Mouse (Mus musculus) forebrain, embryonic 14.5 days (tissue): ENCODE results near the gene Cyp11a1. TPM values are rescaled to one million over a fixed set of nuclear protein-coding genes. Genes with fewer than 3 reads are reported as not detected.

ENCODE experiments used
- ATAC-seq: fragments of 200-750 bp; cut with Nextera tagmentation; 2 replicates; pipeline ENCODE4 v1.8.0; 2017; ENCODE audit warnings: mild to moderate bottlenecking, moderate library complexity
- DNase-seq: peaks from one replicate; pipeline ENCODE4 v3.0.0-alpha.2; 2015; ENCODE audit warnings: low spot score
- H3K27ac ChIP-seq: fragments of 300-500 bp; sonication (generic); 2 replicates; pipeline ENCODE4 v1.5.1; 2014; ENCODE audit warnings: low read depth, mild to moderate bottlenecking, control low read depth, low read length, moderate library complexity
- H3K27me3 ChIP-seq: fragments of 300-500 bp; sonication (generic); replicated peaks from 2 replicates; pipeline ENCODE4 v1.6.1; 2014; ENCODE audit warnings: low read length, control low read depth, mixed read lengths; ENCODE audit not compliant: control insufficient read depth, insufficient read depth
- H3K36me3 ChIP-seq: fragments of 300-500 bp; sonication (generic); 2 replicates; pipeline ENCODE4 v1.6.1; 2014; ENCODE audit warnings: low read length, control low read depth; ENCODE audit not compliant: control insufficient read depth, insufficient read depth
- H3K4me1 ChIP-seq: fragments of 300-500 bp; sonication (generic); 2 replicates; pipeline ENCODE4 v1.6.1; 2014; ENCODE audit warnings: antibody characterized with exemption, low read length, control low read depth; ENCODE audit not compliant: control insufficient read depth, insufficient read depth
- H3K4me2 ChIP-seq: fragments of 300-500 bp; sonication (generic); 2 replicates; pipeline ENCODE4 v1.6.1; 2014; ENCODE audit warnings: mild to moderate bottlenecking, control low read depth, low read length
- H3K4me3 ChIP-seq: fragments of 300-500 bp; sonication (generic); 2 replicates; pipeline ENCODE4 v1.5.1; 2014; ENCODE audit warnings: low read depth, low read length, control low read depth
- H3K9ac ChIP-seq: fragments of 300-500 bp; sonication (generic); 2 replicates; pipeline ENCODE4 v1.6.1; 2014; ENCODE audit warnings: mild to moderate bottlenecking, low read length, control low read depth, moderate library complexity
- H3K9me3 ChIP-seq: fragments of 300-500 bp; sonication (generic); replicated peaks from 2 replicates; pipeline ENCODE4 v1.6.1; 2016; ENCODE audit warnings: low read length, control low read depth, mixed read lengths; ENCODE audit not compliant: control insufficient read depth
- WGBS: fragments of 180-500 bp; shearing (Covaris S2); extraction: QIAGEN DNeasy Blood & Tissue Kit; methylation state at CpG from one replicate; pipeline ENCODE4 v1.1.7; 2014; 5-methylcytosine and 5-hydroxymethylcytosine counted together
- polyA plus RNA-seq: library from polyadenylated mRNA; unstranded; fragments of >200 nt; fragmentation: Nextera tagmentation; extraction: Ambion mirVana; gene quantifications from 2 replicates; pipeline ENCODE4 v1.2.1, GENCODE M21; 2014

The Cyp11a1 gene
- polyA plus RNA-seq, 1 experiment from 2014 or later = 0.15 TPM

DNA sequence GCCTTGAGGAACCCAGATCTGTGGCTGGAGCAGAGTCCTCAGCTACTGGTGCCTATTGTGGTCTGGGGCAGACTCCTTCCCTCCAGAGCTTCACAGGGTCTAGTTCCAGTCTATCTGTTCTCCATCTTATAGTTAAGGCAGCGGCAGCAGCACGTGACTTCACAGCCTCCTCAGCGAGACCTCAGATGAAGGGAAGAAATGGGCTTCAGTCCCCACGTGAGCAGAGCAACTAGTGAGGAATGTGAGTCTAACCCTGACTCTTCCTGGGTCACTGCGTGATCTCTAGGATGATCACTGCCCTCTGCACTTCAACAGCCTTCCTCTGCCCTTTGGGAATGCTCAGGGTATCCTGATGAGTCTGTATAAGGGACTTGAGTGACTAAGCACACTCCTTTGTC is 42.2 kb upstream of the Cyp11a1 start:
- Histone ChIP-seq H3K4me3 (no peak overlapping the region), H3K9ac (no peak overlapping the region), H3K4me2 (no peak overlapping the region), H3K9me3 (no peaks in the 10 kb centered on the region), H3K27me3 (no peaks in the 10 kb centered on the region), H3K36me3 (peaks cover 27% of the 10 kb centered on the region), H3K27ac (no peak overlapping the region), H3K4me1 (no peaks in the 10 kb centered on the region)
- no peak for ATAC-seq
- DNase-seq = no peak
- 78% methylated on average over 5 of the region's 5 CpGs for WGBS

DNA sequence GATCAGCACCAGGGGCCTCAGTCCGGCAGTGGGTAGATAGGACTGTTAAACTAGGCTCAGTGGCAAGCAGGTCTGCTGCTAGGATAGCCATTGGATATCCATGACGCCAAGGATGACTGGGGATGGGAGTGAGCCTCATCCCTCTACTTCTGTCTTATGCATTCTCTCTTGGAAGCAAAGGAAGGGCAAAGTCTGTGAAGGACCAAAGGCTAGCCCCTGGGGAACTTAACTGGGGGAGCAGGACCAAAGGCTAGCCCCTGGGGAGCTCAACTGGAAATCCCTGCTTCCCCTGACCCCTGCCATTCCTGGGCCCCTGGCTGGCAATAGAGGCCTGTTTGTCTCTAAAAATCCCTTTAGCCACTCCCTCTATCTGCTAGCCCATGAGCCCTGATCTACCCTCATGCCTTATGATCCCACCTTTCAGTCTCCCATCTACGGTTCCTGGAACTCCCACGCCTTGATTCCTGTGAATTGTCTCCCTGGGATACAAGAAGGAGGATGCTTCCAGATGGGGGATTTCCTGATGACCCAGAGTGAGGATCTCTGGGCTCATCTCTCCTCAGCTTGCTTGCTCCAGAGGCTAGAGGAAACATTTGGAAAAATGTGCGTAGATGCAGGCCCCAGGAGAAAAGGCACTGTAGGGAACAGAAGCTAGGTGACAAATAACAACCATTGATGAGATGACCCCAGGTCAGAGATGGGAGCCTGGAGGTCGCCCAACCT is 41.5 kb upstream of the Cyp11a1 start:
- DNase-seq = no peak
- H3K36me3 ChIP-seq = peaks cover 24% of the 10 kb centered on the region
- no peaks in the 10 kb centered on the region for H3K9me3 ChIP-seq
- no peak overlapping the region for H3K9ac ChIP-seq
- WGBS = 73% methylated on average over 6 of the region's 6 CpGs
- ATAC-seq = no peak
- no peak overlapping the region for H3K4me3 ChIP-seq
- H3K27ac ChIP-seq = no peak overlapping the region
- H3K27me3 ChIP-seq = no peaks in the 10 kb centered on the region
- no peak overlapping the region for H3K4me2 ChIP-seq
- no peaks in the 10 kb centered on the region for H3K4me1 ChIP-seq

GRCm38 (mm10) chr9:57965281-57966185 is 40.7 kb upstream of the Cyp11a1 start:
- Histone ChIP-seq H3K4me2 (no peak overlapping the region), H3K4me1 (no peaks in the 10 kb centered on the region), H3K36me3 (peaks cover 16% of the 10 kb centered on the region), H3K4me3 (no peak overlapping the region), H3K9ac (no peak overlapping the region), H3K9me3 (no peaks in the 10 kb centered on the region), H3K27ac (no peak overlapping the region), H3K27me3 (no peaks in the 10 kb centered on the region)
- ATAC-seq (no peak), DNase-seq (no peak)
- WGBS = 72% methylated on average over 12 of the region's 12 CpGs

DNA sequence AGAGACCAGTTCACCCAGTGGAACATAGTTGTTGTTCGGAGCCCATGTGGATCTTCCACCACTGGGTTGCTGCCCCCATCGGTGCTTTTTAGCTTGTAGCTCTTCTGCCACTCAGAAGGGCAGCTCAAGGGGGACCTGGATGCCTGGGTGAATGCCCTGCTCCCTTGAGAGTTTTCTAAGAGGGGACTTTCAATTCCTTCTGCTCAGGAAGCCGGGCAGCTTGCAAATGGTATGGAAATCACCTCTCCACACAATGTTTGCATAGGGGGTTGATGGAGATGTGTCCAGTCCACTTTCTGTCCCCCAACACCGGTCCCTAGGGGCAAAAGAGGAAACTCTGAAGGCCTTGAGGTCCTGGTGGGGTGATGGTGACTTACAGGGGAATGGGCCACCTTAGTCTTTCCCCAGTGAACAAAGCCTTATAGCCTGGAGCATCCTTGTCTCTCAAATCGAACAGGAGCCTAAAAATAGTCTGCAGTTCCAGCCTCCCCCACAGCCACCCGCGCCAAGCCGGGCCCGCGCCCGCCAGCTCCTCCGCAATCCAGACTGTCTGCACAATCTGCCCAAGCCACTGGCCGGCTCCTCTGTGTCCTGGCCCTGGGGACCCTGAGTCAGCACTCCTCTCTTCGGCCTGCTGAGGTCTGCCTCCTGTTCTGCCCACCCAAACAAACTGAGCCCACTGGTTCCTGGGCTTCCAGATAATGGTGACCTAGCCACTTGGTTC is 38.8 kb upstream of the Cyp11a1 start:
- Histone ChIP-seq H3K9ac (no peak overlapping the region), H3K4me3 (no peak overlapping the region), H3K27me3 (no peaks in the 10 kb centered on the region), H3K9me3 (no peaks in the 10 kb centered on the region), H3K4me1 (no peaks in the 10 kb centered on the region), H3K27ac (no peak overlapping the region), H3K4me2 (no peak overlapping the region), H3K36me3 (no peaks in the 10 kb centered on the region)
- ATAC-seq = no peak
- 79% methylated on average over 14 of the region's 14 CpGs for WGBS
- DNase-seq = no peak

DNA sequence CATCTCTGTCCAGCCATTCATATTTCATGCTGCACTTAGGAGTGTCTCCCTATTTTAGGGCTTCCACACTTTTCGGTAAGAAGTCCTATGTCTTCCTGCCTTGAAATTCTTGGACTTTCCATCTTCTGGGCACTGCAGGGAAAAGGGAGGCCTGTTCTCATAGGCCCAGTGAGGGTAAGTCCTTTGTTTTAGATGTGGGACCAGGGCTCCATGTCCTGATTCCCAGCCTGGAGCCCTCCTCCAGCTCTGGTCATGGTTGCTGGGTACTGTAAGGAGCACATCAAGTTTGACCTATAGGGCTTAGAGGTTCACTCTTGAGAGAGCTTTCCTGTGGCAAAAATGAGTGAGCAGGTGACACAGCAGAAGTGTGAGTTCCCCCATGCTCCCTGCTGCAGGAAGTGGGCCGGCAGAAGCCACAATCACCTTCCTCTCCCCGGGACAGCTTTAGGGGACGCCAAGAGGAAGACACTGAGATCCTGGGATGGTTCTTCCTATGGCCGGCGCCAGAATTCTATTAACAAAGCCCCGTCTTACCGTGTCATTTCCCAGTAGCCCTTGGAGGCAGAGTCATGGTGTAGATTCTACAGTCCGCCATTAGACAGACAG is 37.9 kb upstream of the Cyp11a1 start:
- Histone ChIP-seq H3K9me3 (no peaks in the 10 kb centered on the region), H3K36me3 (no peaks in the 10 kb centered on the region), H3K27me3 (no peaks in the 10 kb centered on the region), H3K4me1 (no peaks in the 10 kb centered on the region), H3K9ac (no peak overlapping the region), H3K27ac (no peak overlapping the region), H3K4me3 (no peak overlapping the region), H3K4me2 (no peak overlapping the region)
- no peak for DNase-seq
- 85% methylated on average over 9 of the region's 9 CpGs for WGBS
- no peak for ATAC-seq

GRCm38 (mm10) chr9:57968783-57969542 is 37.2 kb upstream of the Cyp11a1 start:
- no peak overlapping the region for H3K4me3 ChIP-seq
- WGBS = 90% methylated on average over 8 of the region's 8 CpGs
- H3K4me1 ChIP-seq = no peaks in the 10 kb centered on the region
- no peak overlapping the region for H3K4me2 ChIP-seq
- no peaks in the 10 kb centered on the region for H3K9me3 ChIP-seq
- no peak overlapping the region for H3K9ac ChIP-seq
- no peaks in the 10 kb centered on the region for H3K27me3 ChIP-seq
- H3K36me3 ChIP-seq = no peaks in the 10 kb centered on the region
- ATAC-seq (no peak), DNase-seq (no peak)
- H3K27ac ChIP-seq = no peak overlapping the region

DNA sequence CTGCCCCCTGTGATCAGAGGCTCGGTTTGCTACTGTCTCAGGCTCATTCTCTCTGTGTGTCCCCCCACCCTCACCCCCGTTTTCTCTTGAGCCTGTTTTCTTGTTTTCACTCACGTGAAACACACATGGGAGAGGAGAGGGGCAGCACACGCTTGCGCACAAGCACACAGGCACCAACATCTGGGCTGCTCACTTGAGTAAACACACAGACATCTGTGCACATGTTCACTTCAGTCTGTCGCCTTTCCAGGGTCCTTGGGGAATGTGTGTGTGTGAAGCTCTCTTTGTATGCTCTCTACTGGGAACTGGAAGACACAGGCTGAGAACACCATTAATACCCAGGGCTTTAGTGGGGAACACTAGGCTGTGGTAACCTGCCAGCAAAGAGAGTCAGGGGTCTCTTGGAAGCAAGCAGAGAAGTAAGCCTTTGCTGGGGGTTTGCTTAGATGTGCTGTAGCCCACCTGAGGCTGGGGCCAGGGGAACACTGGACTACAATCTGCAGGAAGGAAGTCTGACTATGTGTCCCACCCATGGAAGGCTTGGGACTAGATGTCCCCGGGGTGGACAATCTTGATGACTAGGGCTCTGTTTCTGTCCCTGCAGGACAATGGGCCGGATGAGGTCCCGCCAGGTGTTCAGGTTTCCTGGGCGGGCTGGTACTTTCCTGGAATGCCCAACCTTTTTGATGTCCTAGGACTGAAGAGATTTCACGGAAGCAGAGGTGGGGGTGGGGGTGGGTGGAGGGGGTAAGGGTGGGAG is 36.3 kb upstream of the Cyp11a1 start:
- no peak for ATAC-seq
- Histone ChIP-seq H3K9ac (no peak overlapping the region), H3K4me2 (no peak overlapping the region), H3K36me3 (no peaks in the 10 kb centered on the region), H3K9me3 (no peaks in the 10 kb centered on the region), H3K27ac (no peak overlapping the region), H3K4me1 (no peaks in the 10 kb centered on the region), H3K4me3 (no peak overlapping the region), H3K27me3 (no peaks in the 10 kb centered on the region)
- DNase-seq = no peak
- WGBS = 79% methylated on average over 11 of the region's 11 CpGs

GRCm38 (mm10) chr9:57971413-57971812 is 34.8 kb upstream of the Cyp11a1 start:
- Histone ChIP-seq H3K36me3 (no peaks in the 10 kb centered on the region), H3K4me2 (no peak overlapping the region), H3K4me1 (no peaks in the 10 kb centered on the region), H3K27ac (no peak overlapping the region), H3K27me3 (no peaks in the 10 kb centered on the region), H3K4me3 (no peak overlapping the region), H3K9ac (no peak overlapping the region), H3K9me3 (no peaks in the 10 kb centered on the region)
- 92% methylated on average over 5 of the region's 5 CpGs for WGBS
- DNase-seq = no peak
- ATAC-seq = no peak
